Mouse (Mus musculus) lung, embryonic 15.5 days (tissue): ENCODE data around the gene Gm10553. TPM values are rescaled to one million over a fixed set of nuclear protein-coding genes. Genes with fewer than 3 reads are reported as not detected.
A peak's percentile ranks its signal among the peaks of the same experiment; 100 is the strongest.
"Not testable (repeated sequence)": the region's sequence is repeated elsewhere in the genome, so short reads cannot be mapped to it uniquely, and the experiment has no call there.

Source experiments
- ATAC-seq: fragments of 200-750 bp; cut with Nextera tagmentation; 2 replicates; pipeline ENCODE4 v1.8.0; 2017; ENCODE audit warnings: moderate number of reproducible peaks, borderline replicate concordance; ENCODE audit not compliant: low FRiP score, low TSS enrichment; ENCODE audit errors: extremely low read depth
- H3K27ac ChIP-seq: fragments of 300-500 bp; sonication (generic); 2 replicates; pipeline ENCODE4 v1.5.1; 2015; ENCODE audit warnings: moderate library complexity, mild to moderate bottlenecking, inconsistent platforms
- H3K27me3 ChIP-seq: fragments of 300-500 bp; sonication (generic); 2 replicates; pipeline ENCODE4 v1.6.1; 2015; ENCODE audit warnings: inconsistent platforms
- H3K36me3 ChIP-seq: fragments of 300-500 bp; sonication (generic); 2 replicates; pipeline ENCODE4 v1.6.1; 2015; ENCODE audit warnings: inconsistent platforms
- H3K4me1 ChIP-seq: fragments of 300-500 bp; sonication (generic); 2 replicates; pipeline ENCODE4 v1.6.1; 2015; ENCODE audit warnings: inconsistent platforms
- H3K4me2 ChIP-seq: fragments of 300-500 bp; sonication (generic); 2 replicates; pipeline ENCODE4 v1.6.1; 2015; ENCODE audit warnings: inconsistent platforms, mild to moderate bottlenecking, moderate library complexity
- H3K4me3 ChIP-seq: fragments of 300-500 bp; sonication (generic); 2 replicates; pipeline ENCODE4 v1.5.1; 2015; ENCODE audit warnings: mild to moderate bottlenecking, inconsistent platforms
- H3K9ac ChIP-seq: fragments of 300-500 bp; sonication (generic); 2 replicates; pipeline ENCODE4 v1.6.1; 2015; ENCODE audit warnings: inconsistent platforms
- H3K9me3 ChIP-seq: fragments of 300-500 bp; sonication (generic); 2 replicates; pipeline ENCODE4 v1.6.1; 2016; ENCODE audit warnings: inconsistent platforms
- WGBS: fragments of 180-500 bp; shearing (Covaris S2); methylation state at CpG from one replicate; pipeline ENCODE4 v1.1.7; 2015; 5-methylcytosine and 5-hydroxymethylcytosine counted together
- polyA plus RNA-seq: library from polyadenylated mRNA; unstranded; fragments of >200 nt; fragmentation: Nextera tagmentation; extraction: Ambion mirVana; gene quantifications from 2 replicates; pipeline ENCODE4 v1.2.1, GENCODE M21; 2015

Gene Gm10553
- polyA plus RNA-seq, 1 experiment from 2014 or later, result not detected

- H3K4me1 ChIP-seq, H3K9me3 ChIP-seq, H3K4me2 ChIP-seq, H3K27me3 ChIP-seq, H3K4me3 ChIP-seq, H3K36me3 ChIP-seq, H3K27ac ChIP-seq, H3K9ac ChIP-seq, ATAC-seq: not testable (repeated sequence)
- WGBS, result 63% methylated on average over 10 of the region's 10 CpGs
These were observed 11.6 kb downstream of the Gm10553 start for GRCm38 (mm10) chr1:85111572-85111971.

GRCm38 (mm10) chr1:85112266-85112665, 12.3 kb downstream of the Gm10553 start:
- not testable (repeated sequence) for H3K27me3 ChIP-seq, H3K4me2 ChIP-seq, H3K27ac ChIP-seq, H3K4me3 ChIP-seq, H3K9ac ChIP-seq, H3K9me3 ChIP-seq, ATAC-seq, H3K4me1 ChIP-seq, H3K36me3 ChIP-seq
- WGBS, result 82% methylated on average over 7 of the region's 7 CpGs

- 63% methylated on average over 2 of the region's 5 CpGs for WGBS
- ATAC-seq, H3K27me3 ChIP-seq: not testable (repeated sequence)
These were observed 12.9 kb downstream of the Gm10553 start for GRCm38 (mm10) chr1:85112889-85113288.

GRCm38 (mm10) chr1:85114078-85114477, 14.1 kb downstream of the Gm10553 start:
- not testable (repeated sequence) for H3K27me3 ChIP-seq, H3K9ac ChIP-seq, H3K27ac ChIP-seq, H3K4me1 ChIP-seq, H3K4me3 ChIP-seq, H3K36me3 ChIP-seq, H3K9me3 ChIP-seq, H3K4me2 ChIP-seq
- ATAC-seq, result peak; percentile 42; the same call in 1 of the 2 replicates
- WGBS, result 79% methylated on average over 3 of the region's 3 CpGs

More at GRCm38 (mm10) chr1:85112889-85113288, 12.9 kb downstream of the Gm10553 start:
- H3K4me1 ChIP-seq, H3K4me2 ChIP-seq, H3K27ac ChIP-seq, H3K36me3 ChIP-seq, H3K9me3 ChIP-seq, H3K9ac ChIP-seq, H3K4me3 ChIP-seq: not testable (repeated sequence)

GRCm38 (mm10) chr1:85114666-85115402, 14.9 kb downstream of the Gm10553 start:
- H3K36me3 ChIP-seq, H3K27me3 ChIP-seq, H3K4me1 ChIP-seq, H3K9me3 ChIP-seq, H3K4me3 ChIP-seq, H3K4me2 ChIP-seq, H3K27ac ChIP-seq, ATAC-seq, H3K9ac ChIP-seq: not testable (repeated sequence)
- WGBS, result 57% methylated on average over 6 of the region's 6 CpGs

GRCm38 (mm10) chr1:85117537-85117936, 17.6 kb downstream of the Gm10553 start:
- not testable (repeated sequence) for H3K9me3 ChIP-seq, ATAC-seq, H3K36me3 ChIP-seq, H3K4me1 ChIP-seq, H3K9ac ChIP-seq, H3K27ac ChIP-seq, H3K27me3 ChIP-seq, H3K4me3 ChIP-seq, H3K4me2 ChIP-seq
- WGBS, result 48% methylated on average over 4 of the region's 6 CpGs

GRCm38 (mm10) chr1:85118341-85118740, 18.4 kb downstream of the Gm10553 start:
- H3K9ac ChIP-seq, H3K27ac ChIP-seq, H3K9me3 ChIP-seq, H3K4me2 ChIP-seq, H3K27me3 ChIP-seq, H3K4me3 ChIP-seq, ATAC-seq, H3K36me3 ChIP-seq, H3K4me1 ChIP-seq: not testable (repeated sequence)
- WGBS, result 68% methylated on average over 5 of the region's 6 CpGs

- not testable (repeated sequence) for H3K4me1 ChIP-seq, H3K4me2 ChIP-seq, H3K27ac ChIP-seq, H3K27me3 ChIP-seq, H3K9me3 ChIP-seq, H3K36me3 ChIP-seq, H3K4me3 ChIP-seq, H3K9ac ChIP-seq, ATAC-seq
- 86% methylated on average over 4 of the region's 4 CpGs for WGBS
These were observed 21.9 kb downstream of the Gm10553 start for GRCm38 (mm10) chr1:85121841-85122240.

GRCm38 (mm10) chr1:85133671-85134070, 33.7 kb downstream of the Gm10553 start:
- WGBS, result 90% methylated on average over 22 of the region's 22 CpGs
- not testable (repeated sequence) for ATAC-seq

More at GRCm38 (mm10) chr1:85133671-85134070, 33.7 kb downstream of the Gm10553 start:
- H3K27ac ChIP-seq, H3K4me3 ChIP-seq, H3K9me3 ChIP-seq, H3K4me1 ChIP-seq, H3K9ac ChIP-seq, H3K4me2 ChIP-seq, H3K36me3 ChIP-seq, H3K27me3 ChIP-seq: not testable (repeated sequence)

Other genes starting within 250 kb of the Gm10553 start
- gene Slc16a14, start 165.0 kb upstream of the Gm10553 start, polyA plus RNA-seq, result 0.06 and 0.30 TPM in 2 replicates
- not detected in 2 replicates for gene A530032D15Rik, start 9.7 kb downstream of the Gm10553 start, polyA plus RNA-seq
- 0.25 and 0.44 TPM in 2 replicates for gene C130026I21Rik, start 170.4 kb downstream of the Gm10553 start, polyA plus RNA-seq